Mouse (Mus musculus): ENCODE data around the gene Emc10.

GRCm38 (mm10) chr7:44472961-44473646, 23.2 kb downstream of the Emc10 start:
- TF ChIP-seq CTCF (conservative IDR thresholded peaks at IDR 0.05; ENCODE audit: low read length) (no peak), POU5F1 (IDR thresholded peaks at IDR 0.05; ENCODE audit: borderline replicate concordance, low read length) (no peak), NANOG (IDR thresholded peaks at IDR 0.05; ENCODE audit: borderline replicate concordance, low read length) (no peak)
